Mouse (Mus musculus) left cerebral cortex, adult 2 months (tissue): ENCODE results near the gene Taar9. TPM values are rescaled to one million over a fixed set of nuclear protein-coding genes. Genes with fewer than 3 reads are reported as not detected.
"Not testable (repeated sequence)": the region's sequence is repeated elsewhere in the genome, so short reads cannot be mapped to it uniquely, and the experiment has no call there.

Source experiments
- DNase-seq, 2 experiments: peaks; one replicate each; pipeline ENCODE4 v3.0.0; 2021 to 2022; ENCODE audit warnings: low spot score in 2 of 2, mixed read lengths in 1 of 2; ENCODE audit errors: extremely low spot score in 1 of 2
- H3K27ac ChIP-seq: fragments of 200-600 bp; 2 replicates; pipeline ENCODE4 v1.8.1; 2022
- H3K4me3 ChIP-seq: fragments of 200-600 bp; 2 replicates; pipeline ENCODE4 v1.8.1; 2022
- CTCF ChIP-seq: fragments of 200-600 bp; IDR thresholded peaks from 2 replicates; pipeline ENCODE4 v1.8.1; 2022; ENCODE audit warnings: antibody characterized with exemption, mild to moderate bottlenecking, moderate library complexity
- intact Hi-C: fragments of 180-260 bp; cut with DNase I; formaldehyde crosslinking; loops from one replicate; pipeline ENCODE4 v1.15.1; 2025
- long read RNA-seq, 2 experiments: library from polyadenylated mRNA; stranded (forward); transcript quantifications; one replicate each; pipeline ENCODE4 v2.0.0; 2021; ENCODE audit warnings: borderline mapping rate in 2 of 2
- total RNA-seq, 2 experiments: library from RNA; stranded (reverse); gene quantifications; 2 replicates each; pipeline ENCODE4 v1.2.3; 2021

Taar9 gene
- not detected for total RNA-seq
- long read RNA-seq, experiment 1, result 0 reads
- long read RNA-seq, experiment 2, result 0 reads

GRCm38 (mm10) chr10:24109434-24109833 lies at the start of gene Taar9:
Gene Taar9, minus strand, starts transcription at chr10:24109534.
- H3K4me3 ChIP-seq, H3K27ac ChIP-seq, DNase-seq, intact Hi-C loops: not testable (repeated sequence)

- no peak for DNase-seq
- no peak overlapping the region for H3K4me3 ChIP-seq
- H3K27ac ChIP-seq, result no peak overlapping the region
- intact Hi-C loops, result no loop called here
- TF ChIP-seq CTCF, result no peak
These were observed 49.3 kb upstream of the Taar9 start for GRCm38 (mm10) chr10:24158470-24159254.

- no peak overlapping the region; the same call in 1 of the 2 replicates for H3K27ac ChIP-seq
- TF ChIP-seq CTCF, result no peak
- DNase-seq, result no peak
- peak overlapping the region; percentile 85 for H3K4me3 ChIP-seq
- intact Hi-C loops, result no loop called here
These were observed 40.8 kb upstream of the Taar9 start for GRCm38 (mm10) chr10:24150086-24150485.

- intact Hi-C loops, result no loop called here
- Histone ChIP-seq H3K4me3 (peak within 1 kb of the TSS; percentile 85), H3K27ac (peak within 1 kb of the TSS; percentile 91)
- TF ChIP-seq CTCF, result no peak
- DNase-seq, result peak; percentile 90 to 92
These were observed 39.9 kb upstream of the Taar9 start, which contains the start of gene Stx7 for GRCm38 (mm10) chr10:24149135-24149781. Gene Stx7, plus strand, starts transcription at chr10:24149302.

GRCm38 (mm10) chr10:24142735-24143134 lies 33.4 kb upstream of the Taar9 start:
- Histone ChIP-seq H3K27ac (no peak overlapping the region), H3K4me3 (no peak overlapping the region)
- intact Hi-C loops, result no loop called here
- no peak for DNase-seq
- TF ChIP-seq CTCF, result no peak

- intact Hi-C loops, result no loop called here
- no peak overlapping the region for H3K27ac ChIP-seq
- no peak for TF ChIP-seq CTCF
These were observed 29.4 kb upstream of the Taar9 start for GRCm38 (mm10) chr10:24138623-24139261.

GRCm38 (mm10) chr10:24134071-24134645 lies 24.8 kb upstream of the Taar9 start:
- Histone ChIP-seq H3K27ac (no peak overlapping the region), H3K4me3 (no peak overlapping the region)
- DNase-seq, result no peak
- intact Hi-C loops, result loop anchor here (5.0 kb wide), 1 partner anchor 157 kb away; no protein-coding TSS in a partner anchor
- TF ChIP-seq CTCF, result no peak

More at GRCm38 (mm10) chr10:24138623-24139261, 29.4 kb upstream of the Taar9 start:
- no peak for DNase-seq
- H3K4me3 ChIP-seq, result no peak overlapping the region

GRCm38 (mm10) chr10:24133132-24133531 lies 23.8 kb upstream of the Taar9 start:
- intact Hi-C loops, result loop anchor here (5.0 kb wide), 1 partner anchor 156 kb away; no protein-coding TSS in a partner anchor
- no peak for DNase-seq
- no peak for TF ChIP-seq CTCF

GRCm38 (mm10) chr10:24132273-24132672 lies 22.9 kb upstream of the Taar9 start:
- no peak for DNase-seq
- no peak for TF ChIP-seq CTCF
- Histone ChIP-seq H3K4me3 (no peak overlapping the region), H3K27ac (no peak overlapping the region)
- intact Hi-C loops, result loop anchor here (5.0 kb wide), 1 partner anchor 155 kb away; no protein-coding TSS in a partner anchor

More at GRCm38 (mm10) chr10:24133132-24133531, 23.8 kb upstream of the Taar9 start:
- no peak overlapping the region for H3K4me3 ChIP-seq
- H3K27ac ChIP-seq, result no peak overlapping the region

- Histone ChIP-seq H3K27ac (no peak overlapping the region), H3K4me3 (no peak overlapping the region)
- intact Hi-C loops, result loop anchor here (2.0 to 5.0 kb wide), 2 partner anchors 154 to 319 kb away; no protein-coding TSS in a partner anchor
- peak; percentile 29 to 55 for DNase-seq
- peak; percentile 88 for TF ChIP-seq CTCF
These were observed 22.3 kb upstream of the Taar9 start for GRCm38 (mm10) chr10:24131451-24132262.
